Mouse (Mus musculus) layer of hippocampus, adult 9-10 months (tissue): ENCODE results near the gene Slc35a5.

Experiments used
- DNase-seq: peaks from one replicate; pipeline ENCODE4 v3.0.0; 2022; ENCODE audit warnings: low spot score

Slc35a5 gene

GRCm38 (mm10) chr16:45158522-45159388, at the start of gene Slc35a5, which contains the start of gene Atg3:
Gene Slc35a5 (minus strand): TSS chr16:45158706.
Gene Atg3 (plus strand): TSS chr16:45158785.
- peak; percentile 90 for DNase-seq

- no peak for DNase-seq
Measured at GRCm38 (mm10) chr16:45204859-45205670, 46.6 kb upstream of the Slc35a5 start.

- DNase-seq = no peak
Measured at GRCm38 (mm10) chr16:45204438-45204837, 45.9 kb upstream of the Slc35a5 start.

- DNase-seq = no peak
Measured at GRCm38 (mm10) chr16:45201395-45201794, 42.9 kb upstream of the Slc35a5 start.

GRCm38 (mm10) chr16:45196816-45197215, 38.3 kb upstream of the Slc35a5 start:
- peak; percentile 72 for DNase-seq

GRCm38 (mm10) chr16:45192613-45193012, 34.1 kb upstream of the Slc35a5 start:
- DNase-seq = peak; percentile 46

GRCm38 (mm10) chr16:45181824-45182223, 23.3 kb upstream of the Slc35a5 start:
- DNase-seq = no peak

GRCm38 (mm10) chr16:45178552-45178951, 20.0 kb upstream of the Slc35a5 start:
- DNase-seq = no peak

- DNase-seq = no peak
Measured at GRCm38 (mm10) chr16:45159389-45159716, 847 bp upstream of the Slc35a5 start.

- DNase-seq = peak; percentile 37
Measured at GRCm38 (mm10) chr16:45158136-45158521, 377 bp downstream of the Slc35a5 start.

GRCm38 (mm10) chr16:45154741-45155250, 3.7 kb downstream of the Slc35a5 start:
- DNase-seq = no peak

GRCm38 (mm10) chr16:45148488-45149082, 9.9 kb downstream of the Slc35a5 start:
- DNase-seq = no peak

- DNase-seq = no peak
Measured at GRCm38 (mm10) chr16:45145119-45145518, 13.4 kb downstream of the Slc35a5 start.

- no peak for DNase-seq
Measured at GRCm38 (mm10) chr16:45142565-45142964, 15.9 kb downstream of the Slc35a5 start.

- DNase-seq = no peak
Measured at GRCm38 (mm10) chr16:45141711-45142110, 16.8 kb downstream of the Slc35a5 start.

- no peak for DNase-seq
Measured at GRCm38 (mm10) chr16:45127936-45128710, 30.4 kb downstream of the Slc35a5 start.

- DNase-seq = no peak
Measured at GRCm38 (mm10) chr16:45124230-45125203, 34.0 kb downstream of the Slc35a5 start.

- no peak for DNase-seq
Measured at GRCm38 (mm10) chr16:45122571-45122970, 35.9 kb downstream of the Slc35a5 start.

- DNase-seq = no peak
Measured at GRCm38 (mm10) chr16:45120844-45121425, 37.6 kb downstream of the Slc35a5 start.

GRCm38 (mm10) chr16:45118760-45119159, 39.7 kb downstream of the Slc35a5 start:
- no peak for DNase-seq
